Mouse (Mus musculus) liver, embryonic 14.5 days (tissue): ENCODE measurements at regions not wholly inside any gene's neighbourhood (a gene's known extent, or its start where the extent isn't known, plus 50 kb on each side); places are given as distances from the start of the nearest gene placed in this dataset.

Experiments used
- CTCF ChIP-seq: IDR thresholded peaks from 2 replicates; pipeline ENCODE4 v1.5.1; 2016; ENCODE audit warnings: antibody characterized with exemption, low read depth, control low read depth
- EP300 ChIP-seq: IDR thresholded peaks from 2 replicates; pipeline ENCODE4 v1.6.1; 2016; ENCODE audit warnings: antibody characterized with exemption, low read depth

- TF ChIP-seq CTCF (no peak), EP300 (no peak)
These were observed 52.8 kb upstream of the Arid1b start for GRCm38 (mm10) chr17:4941286-4941800.
